Comparison of ENCODE assay signal across 12 mouse cellular contexts in the genomic region with DNA sequence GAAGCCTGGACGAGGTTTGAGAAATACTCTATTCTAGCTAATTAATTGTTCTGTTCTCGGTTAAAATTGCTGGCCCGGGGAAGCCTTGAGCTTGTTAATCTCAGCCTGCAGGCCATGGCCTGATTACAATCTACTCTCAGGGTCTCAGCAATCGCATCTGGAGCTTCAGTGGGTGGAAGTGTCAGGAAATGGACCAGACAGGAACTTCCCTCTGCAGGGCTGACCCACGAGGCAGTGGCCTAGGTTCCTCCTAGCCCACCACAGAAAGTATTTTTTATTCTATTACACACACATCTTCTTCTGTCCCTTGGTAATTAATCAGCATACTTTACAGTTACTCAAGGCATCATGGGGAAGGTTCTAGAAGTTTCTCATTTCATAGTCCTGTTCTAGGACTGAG.
DNase-seq lines count a peak whose midpoint lies in the region; ATAC-seq and TF ChIP-seq lines count a peak whose summit lies in the region.
"Had no signal": no experiment of that assay in that cellular context is flagged by ENCODE, and none has a peak within 500 bp of the region (broad histone marks: within the 10 kb centered on the region; RNA-seq: fewer than 3 reads in every experiment).

No protein-coding gene starts in this region.

- no peak for ATAC-seq in embryonic facial prominence, embryonic 14.5 days (ENCODE audit: low read depth)
- no peak for ATAC-seq in lung, embryonic 16.5 days (ENCODE audit: low read depth)
- ATAC-seq in stomach, embryonic 16.5 days (ENCODE audit: insufficient read depth, low FRiP score): no peak
- ATAC-seq in forebrain, embryonic 14.5 days: no peak
- ATAC-seq: midbrain, embryonic 13.5 days had no signal

- TF ChIP-seq POLR2A in kidney, adult 2 months (IDR thresholded peaks at IDR 0.05; ENCODE audit: low read depth, low read length): no peak

- H3K9ac ChIP-seq in embryonic facial prominence, embryonic 14.5 days (ENCODE audit: low read depth, low read length): no peak overlapping the region
- no peak overlapping the region for H3K9ac ChIP-seq in lung, embryonic 16.5 days (ENCODE audit: low read length)
- no peak overlapping the region for H3K9ac ChIP-seq in stomach, embryonic 16.5 days (ENCODE audit: low read length)
- H3K9ac ChIP-seq in forebrain, embryonic 14.5 days (ENCODE audit: low read length): no peak overlapping the region
- H3K9ac ChIP-seq: midbrain, embryonic 13.5 days had no signal

- no peaks in the 10 kb centered on the region for H3K36me3 ChIP-seq in embryonic facial prominence, embryonic 14.5 days (ENCODE audit: control insufficient read depth, insufficient read depth, low read length)
- H3K36me3 ChIP-seq in embryonic facial prominence, embryonic 10.5 days (replicated peaks): no peaks in the 10 kb centered on the region
- H3K36me3 ChIP-seq in kidney, adult 2 months (ENCODE audit: control insufficient read depth, insufficient read depth, low read length): no peaks in the 10 kb centered on the region
- no peaks in the 10 kb centered on the region for H3K36me3 ChIP-seq in lung, embryonic 16.5 days (ENCODE audit: control insufficient read depth, insufficient read depth, low read length)
- H3K36me3 ChIP-seq in stomach, embryonic 16.5 days (ENCODE audit: control insufficient read depth, insufficient read depth, low read length): no peaks in the 10 kb centered on the region
- H3K36me3 ChIP-seq in forebrain, embryonic 14.5 days (ENCODE audit: control insufficient read depth, insufficient read depth, low read length): no peaks in the 10 kb centered on the region
- H3K36me3 ChIP-seq: midbrain, embryonic 13.5 days had no signal

- no peaks in the 10 kb centered on the region for H3K27me3 ChIP-seq in embryonic facial prominence, embryonic 14.5 days (replicated peaks; ENCODE audit: control insufficient read depth, insufficient read depth, low read length)
- 0 out of 2 replicates have a peak, but pooled peaks cover 3% of the 10 kb centered on the region for H3K27me3 ChIP-seq in embryonic facial prominence, embryonic 10.5 days (replicated peaks; ENCODE audit: low read depth, poor library complexity, severe bottlenecking)
- H3K27me3 ChIP-seq in kidney, adult 2 months (replicated peaks; ENCODE audit: control insufficient read depth, insufficient read depth, low read length): no peaks in the 10 kb centered on the region
- H3K27me3 ChIP-seq in lung, embryonic 16.5 days (ENCODE audit: control insufficient read depth, insufficient read depth, low read depth, low read length): no peaks in the 10 kb centered on the region
- H3K27me3 ChIP-seq in stomach, embryonic 16.5 days (ENCODE audit: control insufficient read depth, insufficient read depth, low read length): no peaks in the 10 kb centered on the region
- H3K27me3 ChIP-seq in forebrain, embryonic 14.5 days (replicated peaks; ENCODE audit: control insufficient read depth, insufficient read depth, low read length): no peaks in the 10 kb centered on the region
- H3K27me3 ChIP-seq: midbrain, embryonic 13.5 days had no signal

- no peak for TF ChIP-seq CTCF in kidney, adult 2 months (conservative IDR thresholded peaks at IDR 0.05; ENCODE audit: insufficient read depth, insufficient read length, low read depth, low read length)

- DNase-seq in embryonic facial prominence, embryonic 14.5 days (ENCODE audit: low spot score): no peak
- DNase-seq in embryonic facial prominence, embryonic 10.5 days (ENCODE audit: low spot score): no peak
- DNase-seq in kidney, adult 2 months: no peak
- DNase-seq in kidney, postnatal 25 days: no peak
- DNase-seq in lung, postnatal 4 days: no peak
- no peak for DNase-seq in forebrain, embryonic 14.5 days (ENCODE audit: low spot score)
- DNase-seq: adrenal gland, adult 2 months; cerebellum, postnatal 25 days; lung, adult 18-20 months had no signal

- peak overlapping the region; percentile 52; the same call in 1 of the 2 replicates for H3K27ac ChIP-seq in embryonic facial prominence, embryonic 14.5 days (replicated peaks; ENCODE audit: low read depth, low read length)
- H3K27ac ChIP-seq in embryonic facial prominence, embryonic 10.5 days (replicated peaks): no peak overlapping the region; the same call in 1 of the 2 replicates
- peak overlapping the region; percentile 65 for H3K27ac ChIP-seq in kidney, adult 2 months (ENCODE audit: insufficient read depth, low read depth, low read length)
- H3K27ac ChIP-seq in lung, embryonic 16.5 days (ENCODE audit: low read length): peak overlapping the region; percentile 44
- peak overlapping the region; percentile 16; the same call in 1 of the 2 replicates for H3K27ac ChIP-seq in stomach, embryonic 16.5 days (ENCODE audit: low read length)
- no peak overlapping the region for H3K27ac ChIP-seq in forebrain, embryonic 14.5 days (ENCODE audit: low read depth, low read length)
- H3K27ac ChIP-seq: midbrain, embryonic 13.5 days had no signal

- no peak overlapping the region for H3K4me3 ChIP-seq in embryonic facial prominence, embryonic 14.5 days (ENCODE audit: low read depth, low read length)
- no peak overlapping the region for H3K4me3 ChIP-seq in embryonic facial prominence, embryonic 10.5 days
- no peak overlapping the region for H3K4me3 ChIP-seq in kidney, adult 2 months (ENCODE audit: insufficient read depth, low read depth, low read length)
- H3K4me3 ChIP-seq in lung, embryonic 16.5 days (ENCODE audit: low read length): no peak overlapping the region
- H3K4me3 ChIP-seq in stomach, embryonic 16.5 days (replicated peaks; ENCODE audit: low read length): no peak overlapping the region
- no peak overlapping the region for H3K4me3 ChIP-seq in forebrain, embryonic 14.5 days (ENCODE audit: low read depth, low read length)
- H3K4me3 ChIP-seq: midbrain, embryonic 13.5 days had no signal

- H3K4me2 ChIP-seq in embryonic facial prominence, embryonic 14.5 days (ENCODE audit: low read depth, low read length): no peak overlapping the region
- H3K4me2 ChIP-seq in lung, embryonic 16.5 days (ENCODE audit: low read depth, low read length): no peak overlapping the region
- H3K4me2 ChIP-seq in stomach, embryonic 16.5 days (ENCODE audit: low read depth, low read length): no peak overlapping the region
- H3K4me2 ChIP-seq in forebrain, embryonic 14.5 days (ENCODE audit: low read length): no peak overlapping the region
- H3K4me2 ChIP-seq: midbrain, embryonic 13.5 days had no signal

- H3K9me3 ChIP-seq in embryonic facial prominence, embryonic 14.5 days (ENCODE audit: control insufficient read depth, low read length): no peaks in the 10 kb centered on the region
- no peaks in the 10 kb centered on the region for H3K9me3 ChIP-seq in embryonic facial prominence, embryonic 10.5 days
- no peaks in the 10 kb centered on the region for H3K9me3 ChIP-seq in lung, embryonic 16.5 days (ENCODE audit: control insufficient read depth, low read length)
- no peaks in the 10 kb centered on the region for H3K9me3 ChIP-seq in stomach, embryonic 16.5 days (replicated peaks; ENCODE audit: control insufficient read depth, low read length)
- H3K9me3 ChIP-seq in forebrain, embryonic 14.5 days (replicated peaks; ENCODE audit: control insufficient read depth, low read length): no peaks in the 10 kb centered on the region
- H3K9me3 ChIP-seq: midbrain, embryonic 13.5 days had no signal

- 35% methylated on average over 5 of the region's 5 CpGs for whole genome bisulfite sequencing in embryonic facial prominence, embryonic 14.5 days
- 51% methylated on average over 5 of the region's 5 CpGs for WGBS in embryonic facial prominence, embryonic 10.5 days
- WGBS in kidney, adult 2 months: 42% methylated on average over 5 of the region's 5 CpGs
- WGBS in lung, embryonic 16.5 days: 20% methylated on average over 5 of the region's 5 CpGs
- WGBS in stomach, embryonic 16.5 days: 47% methylated on average over 5 of the region's 5 CpGs
- 52% methylated on average over 5 of the region's 5 CpGs for WGBS in forebrain, embryonic 14.5 days

- H3K4me1 ChIP-seq in embryonic facial prominence, embryonic 14.5 days (ENCODE audit: control insufficient read depth, insufficient read depth, low read length): no peaks in the 10 kb centered on the region
- peaks cover 35% of the 10 kb centered on the region for H3K4me1 ChIP-seq in embryonic facial prominence, embryonic 10.5 days
- H3K4me1 ChIP-seq in kidney, adult 2 months (ENCODE audit: control insufficient read depth, insufficient read depth, low read length): peaks cover 59% of the 10 kb centered on the region
- peaks cover 24% of the 10 kb centered on the region for H3K4me1 ChIP-seq in lung, embryonic 16.5 days (replicated peaks; ENCODE audit: control insufficient read depth, insufficient read depth, low read length)
- peaks cover 14% of the 10 kb centered on the region; the same call in 1 of the 2 replicates for H3K4me1 ChIP-seq in stomach, embryonic 16.5 days (ENCODE audit: control insufficient read depth, insufficient read depth, low read length)
- no peaks in the 10 kb centered on the region for H3K4me1 ChIP-seq in forebrain, embryonic 14.5 days (ENCODE audit: control insufficient read depth, insufficient read depth, low read length)

Comparison
In these comparisons a context has a peak if more than half of its experiments do, and no peak if none do; other contexts are left out.
1. H3K27ac ChIP-seq: peak in embryonic facial prominence, embryonic 14.5 days (single experiment), kidney, adult 2 months (single experiment), lung, embryonic 16.5 days (single experiment) and stomach, embryonic 16.5 days (single experiment); none in embryonic facial prominence, embryonic 10.5 days (single experiment) and forebrain, embryonic 14.5 days (single experiment).